Mouse (Mus musculus) small intestine, adult 2 months (tissue): ENCODE data around the gene Blnk.

Experiments used
- CTCF ChIP-seq: fragments of 200-500 bp; IDR thresholded peaks from 2 replicates; pipeline ENCODE4 v1.5.1; 2012; ENCODE audit warnings: low read depth, mild to moderate bottlenecking, control low read depth, inconsistent platforms, low read length, moderate library complexity, mixed read lengths; ENCODE audit not compliant: insufficient replicate concordance, insufficient read length; ENCODE audit errors: extremely low read depth
- POLR2A ChIP-seq: fragments of 200-500 bp; IDR thresholded peaks from 2 replicates; pipeline ENCODE4 v1.6.1; 2012; ENCODE audit warnings: low read depth, mild to moderate bottlenecking, control low read depth, inconsistent platforms, low read length, moderate library complexity

GRCm38 (mm10) chr19:41026551-41026950 lies 32.2 kb upstream of the Blnk start:
- TF ChIP-seq CTCF (no peak), POLR2A (no peak)
